Mouse (Mus musculus) kidney, adult 18-20 months (tissue): ENCODE data around the gene A630076J17Rik.

Experiments used
- DNase-seq: peaks from one replicate; pipeline ENCODE4 v3.0.0; 2021

A630076J17Rik gene

GRCm38 (mm10) chr3:107231202-107231601 lies 788 bp downstream of the A630076J17Rik start:
- no peak for DNase-seq

- peak; percentile 82 for DNase-seq
Measured at GRCm38 (mm10) chr3:107233351-107233813, 3.0 kb downstream of the A630076J17Rik start.

GRCm38 (mm10) chr3:107233945-107234344 lies 3.5 kb downstream of the A630076J17Rik start:
- no peak for DNase-seq

GRCm38 (mm10) chr3:107238051-107238450 lies 7.6 kb downstream of the A630076J17Rik start:
- DNase-seq, result no peak

GRCm38 (mm10) chr3:107238471-107238980 lies 8.1 kb downstream of the A630076J17Rik start:
- DNase-seq, result no peak

- no peak for DNase-seq
Measured at GRCm38 (mm10) chr3:107239607-107240006, 9.2 kb downstream of the A630076J17Rik start, which contains the start of gene Prok1. TSS of gene Prok1 (minus strand) at chr3:107239707.

GRCm38 (mm10) chr3:107241389-107242094 lies 11.1 kb downstream of the A630076J17Rik start:
- peak; percentile 41 for DNase-seq

- no peak for DNase-seq
Measured at GRCm38 (mm10) chr3:107246876-107247275, 16.5 kb downstream of the A630076J17Rik start.

- DNase-seq, result peak; percentile 31
Measured at GRCm38 (mm10) chr3:107249042-107249441, 18.6 kb downstream of the A630076J17Rik start.

GRCm38 (mm10) chr3:107250320-107250719 lies 19.9 kb downstream of the A630076J17Rik start:
- no peak for DNase-seq

GRCm38 (mm10) chr3:107252035-107252434 lies 21.6 kb downstream of the A630076J17Rik start:
- no peak for DNase-seq

GRCm38 (mm10) chr3:107253925-107254324 lies 23.5 kb downstream of the A630076J17Rik start:
- no peak for DNase-seq

GRCm38 (mm10) chr3:107255992-107256391 lies 25.6 kb downstream of the A630076J17Rik start:
- no peak for DNase-seq

GRCm38 (mm10) chr3:107256724-107257123 lies 26.3 kb downstream of the A630076J17Rik start:
- DNase-seq, result no peak

GRCm38 (mm10) chr3:107257924-107258323 lies 27.5 kb downstream of the A630076J17Rik start:
- no peak for DNase-seq

- DNase-seq, result no peak
Measured at GRCm38 (mm10) chr3:107260956-107261850, 30.8 kb downstream of the A630076J17Rik start.

- peak; percentile 29 for DNase-seq
Measured at GRCm38 (mm10) chr3:107261851-107262165, 31.4 kb downstream of the A630076J17Rik start.

- no peak for DNase-seq
Measured at GRCm38 (mm10) chr3:107266814-107267345, 36.5 kb downstream of the A630076J17Rik start.

- DNase-seq, result no peak
Measured at GRCm38 (mm10) chr3:107272433-107272832, 42.0 kb downstream of the A630076J17Rik start.

- DNase-seq, result peak; percentile 74
Measured at GRCm38 (mm10) chr3:107273820-107274219, 43.4 kb downstream of the A630076J17Rik start.

- DNase-seq, result no peak
Measured at GRCm38 (mm10) chr3:107275351-107275750, 44.9 kb downstream of the A630076J17Rik start.

- DNase-seq, result no peak
Measured at GRCm38 (mm10) chr3:107275996-107276395, 45.6 kb downstream of the A630076J17Rik start.

- DNase-seq, result no peak
Measured at GRCm38 (mm10) chr3:107276626-107277025, 46.2 kb downstream of the A630076J17Rik start.
